Mouse (Mus musculus) liver, adult 2 months (tissue): ENCODE measurements around the gene Egln2. TPM values are rescaled to one million over a fixed set of nuclear protein-coding genes. Genes with fewer than 3 reads are reported as not detected.

Experiments used
- DNase-seq: peaks from one replicate; pipeline ENCODE4 v3.0.0-alpha.2; 2011; ENCODE audit warnings: low read depth, low spot score; ENCODE audit errors: extremely low read depth
- H3K27ac ChIP-seq: fragments of 200-500 bp; replicated peaks from 2 replicates; pipeline ENCODE4 v1.5.1; 2012; ENCODE audit warnings: low read depth, mild to moderate bottlenecking, control low read depth, inconsistent platforms, low read length; ENCODE audit not compliant: insufficient read depth
- H3K27me3 ChIP-seq: fragments of 200-500 bp; 2 replicates; pipeline ENCODE4 v1.6.1; 2012; ENCODE audit warnings: mild to moderate bottlenecking, moderate library complexity, low read length, inconsistent platforms; ENCODE audit not compliant: control insufficient read depth, insufficient read depth
- H3K36me3 ChIP-seq: fragments of 200-500 bp; 2 replicates; pipeline ENCODE4 v1.6.1; 2012; ENCODE audit warnings: low read length, inconsistent platforms; ENCODE audit not compliant: control insufficient read depth, insufficient read depth
- H3K4me1 ChIP-seq: fragments of 200-500 bp; 2 replicates; pipeline ENCODE4 v1.6.1; 2011; ENCODE audit warnings: low read length; ENCODE audit not compliant: control insufficient read depth, insufficient read depth
- H3K4me3 ChIP-seq: fragments of 200-500 bp; 2 replicates; pipeline ENCODE4 v1.5.1; 2011; ENCODE audit warnings: low read depth, mild to moderate bottlenecking, control low read depth, low read length, moderate library complexity; ENCODE audit not compliant: insufficient read depth
- H3K79me2 ChIP-seq: fragments of 200-500 bp; 2 replicates; pipeline ENCODE4 v1.6.1; 2012; ENCODE audit warnings: inconsistent platforms, mild to moderate bottlenecking, low read length, moderate library complexity; ENCODE audit not compliant: control insufficient read depth, insufficient read depth
- H3K9ac ChIP-seq: fragments of 200-500 bp; 2 replicates; pipeline ENCODE4 v1.6.1; 2012; ENCODE audit warnings: low read depth, mild to moderate bottlenecking, control low read depth, inconsistent platforms, low read length
- CTCF ChIP-seq: fragments of 200-500 bp; IDR thresholded peaks from 2 replicates; pipeline ENCODE4 v1.5.1; 2011; ENCODE audit warnings: low read depth, low read length, control low read depth
- POLR2A ChIP-seq: fragments of 200-500 bp; IDR thresholded peaks from 2 replicates; pipeline ENCODE4 v1.6.1; 2011; ENCODE audit warnings: low read length, control low read depth; ENCODE audit not compliant: insufficient read depth; ENCODE audit errors: extremely low read depth
- WGBS: fragments of 180-500 bp; shearing (Covaris S2); methylation state at CpG from one replicate; pipeline ENCODE4 v1.1.7; 2018; 5-methylcytosine and 5-hydroxymethylcytosine counted together
- polyA plus RNA-seq: library from polyadenylated mRNA; depleted of rRNA; stranded (reverse); fragments of >200 nt; gene quantifications from 2 replicates; pipeline ENCODE4 v1.2.3, GENCODE M21; 2012; rRNA removed
- total RNA-seq: library from RNA; depleted of rRNA; stranded (reverse); fragments of >200 nt; gene quantifications from 2 replicates; pipeline ENCODE4 v1.2.3, GENCODE M21; 2014; rRNA removed

Egln2 gene
- total and polyA plus RNA-seq, 2 experiments, result 35.4 to 99.3 TPM

DNA sequence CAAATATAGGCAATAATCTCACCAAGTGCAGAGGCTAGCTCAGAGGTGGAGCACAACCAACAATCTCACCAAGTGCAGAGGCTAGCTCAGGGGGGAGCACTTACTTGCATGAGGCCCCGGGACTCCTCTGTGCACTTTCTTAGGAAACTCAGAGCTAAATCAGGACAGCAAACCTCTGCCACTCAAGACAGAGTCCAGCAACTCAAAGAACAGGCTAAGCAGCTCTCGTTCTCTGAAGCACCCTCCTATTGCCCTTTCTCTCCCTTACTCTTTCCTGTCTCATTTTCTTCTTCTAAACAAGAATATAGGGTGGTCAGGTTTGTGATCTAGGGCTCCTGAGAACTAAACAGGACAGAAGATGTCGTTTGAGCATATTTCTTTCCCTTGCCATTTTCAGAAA, 54.6 kb downstream of the Egln2 start:
- WGBS, result 80% methylated on average over 3 of the region's 3 CpGs
- H3K27me3 ChIP-seq, result no peaks in the 10 kb centered on the region
- no peaks in the 10 kb centered on the region for H3K79me2 ChIP-seq
- no peak overlapping the region for H3K4me3 ChIP-seq
- H3K27ac ChIP-seq, result no peak overlapping the region
- TF ChIP-seq POLR2A, result no peak
- H3K36me3 ChIP-seq, result no peaks in the 10 kb centered on the region
- H3K9ac ChIP-seq, result no peak overlapping the region
- no peak for DNase-seq
- H3K4me1 ChIP-seq, result peaks cover 4% of the 10 kb centered on the region; the same call in 1 of the 2 replicates

DNA sequence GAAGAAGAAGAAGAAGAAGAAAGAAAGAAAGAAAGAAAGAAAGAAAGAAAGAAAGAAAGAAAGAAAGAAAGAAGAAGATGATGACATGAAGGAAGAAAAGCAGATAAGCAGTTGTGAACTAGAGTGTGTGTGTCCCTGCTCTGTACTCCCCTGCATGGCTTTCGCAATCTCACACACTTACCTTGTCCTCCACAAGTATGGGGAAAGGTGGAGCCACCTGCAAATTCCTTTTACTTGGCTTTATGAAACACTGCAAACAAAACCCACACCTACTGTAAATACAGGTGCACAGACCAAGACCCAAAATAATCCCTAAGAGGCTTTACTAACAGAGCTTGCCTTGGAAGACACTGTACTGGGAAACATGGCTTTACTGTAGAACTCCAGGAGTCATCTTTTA, 55.6 kb downstream of the Egln2 start:
- TF ChIP-seq CTCF, result no peak
- no peak for TF ChIP-seq POLR2A
- H3K27me3 ChIP-seq, result no peaks in the 10 kb centered on the region
- H3K9ac ChIP-seq, result no peak overlapping the region
- no peak for DNase-seq
- no peaks in the 10 kb centered on the region for H3K79me2 ChIP-seq
- peaks cover 2% of the 10 kb centered on the region; the same call in 1 of the 2 replicates for H3K4me1 ChIP-seq
- no peaks in the 10 kb centered on the region for H3K36me3 ChIP-seq
- H3K4me3 ChIP-seq, result no peak overlapping the region
- H3K27ac ChIP-seq, result no peak overlapping the region
- WGBS, result 89% methylated on average over 1 of the region's 1 CpGs

DNA sequence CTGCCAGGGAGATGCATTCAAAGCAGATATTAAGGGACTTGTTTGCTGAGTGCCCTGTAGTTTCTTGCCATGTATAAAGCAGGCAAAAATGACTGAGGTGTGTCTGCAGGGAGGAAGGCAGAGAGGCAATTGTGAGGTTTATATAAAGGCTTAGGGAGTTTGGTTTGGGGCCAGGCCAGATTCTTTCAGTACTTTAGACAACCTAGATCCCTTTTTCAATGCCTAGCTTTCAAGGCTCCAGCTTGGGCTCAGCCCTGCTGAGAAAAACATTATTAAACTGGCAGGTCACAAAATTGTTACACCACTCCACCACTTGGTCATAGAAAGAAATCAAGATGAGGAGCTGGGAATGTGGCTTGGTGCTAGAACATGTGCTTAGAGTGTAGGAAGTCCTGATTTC, 56.3 kb downstream of the Egln2 start:
- Histone ChIP-seq H3K36me3 (no peaks in the 10 kb centered on the region), H3K27ac (no peak overlapping the region), H3K4me1 (no peaks in the 10 kb centered on the region), H3K9ac (no peak overlapping the region), H3K4me3 (no peak overlapping the region), H3K79me2 (no peaks in the 10 kb centered on the region), H3K27me3 (no peaks in the 10 kb centered on the region)
- no peak for DNase-seq
- TF ChIP-seq CTCF (no peak), POLR2A (no peak)

Other genes with a start within 250 kb of the Egln2 start
- gene Cyp2a22, start 227.4 kb downstream of the Egln2 start, total RNA-seq, result 36.9 and 78.1 TPM in 2 replicates
- 27.6 and 96.1 TPM in 2 replicates for gene Cyp2a22, start 227.4 kb downstream of the Egln2 start, polyA plus RNA-seq
- 815 and 1,006 TPM in 2 replicates for gene Cyp2a12, start 137.7 kb downstream of the Egln2 start, total RNA-seq
- 590 and 699 TPM in 2 replicates for gene Cyp2a12, start 137.7 kb downstream of the Egln2 start, polyA plus RNA-seq
- 643 and 658 TPM in 2 replicates for gene Cyp2f2, start 46.9 kb downstream of the Egln2 start, total RNA-seq
- gene Cyp2f2, start 46.9 kb downstream of the Egln2 start, polyA plus RNA-seq, result 1,932 and 2,426 TPM in 2 replicates
- not detected in 2 replicates for gene Cyp2t4, start 13.1 kb downstream of the Egln2 start, total RNA-seq
- not detected in 2 replicates for gene Cyp2t4, start 13.1 kb downstream of the Egln2 start, polyA plus RNA-seq
- 8.7 and 10.1 TPM in 2 replicates for gene Rab4b, start 12.1 kb upstream of the Egln2 start, total RNA-seq
- 27.5 and 28.3 TPM in 2 replicates for gene Rab4b, start 12.1 kb upstream of the Egln2 start, polyA plus RNA-seq
- gene Gm21983, start 14.3 kb upstream of the Egln2 start, total RNA-seq, result 0.09 and 0.20 TPM in 2 replicates
- 0.39 TPM in 1 of 2 replicates, not detected in the other for gene Gm21983, start 14.3 kb upstream of the Egln2 start, polyA plus RNA-seq
- not detected in 2 replicates for gene Mia, start 14.4 kb upstream of the Egln2 start, total RNA-seq
- 0.67 and 1.1 TPM in 2 replicates for gene Mia, start 14.4 kb upstream of the Egln2 start, polyA plus RNA-seq
- gene BC024978, start 29.0 kb upstream of the Egln2 start, total RNA-seq, result 3.9 and 4.2 TPM in 2 replicates
- 10.2 and 13.8 TPM in 2 replicates for gene BC024978, start 29.0 kb upstream of the Egln2 start, polyA plus RNA-seq
- gene Snrpa, start 29.5 kb upstream of the Egln2 start, total RNA-seq, result 10.5 and 17.0 TPM in 2 replicates
- 76.8 and 79.1 TPM in 2 replicates for gene Snrpa, start 29.5 kb upstream of the Egln2 start, polyA plus RNA-seq
- gene Itpkc, start 61.9 kb upstream of the Egln2 start, total RNA-seq, result 3.5 and 6.0 TPM in 2 replicates
- 4.0 and 5.8 TPM in 2 replicates for gene Itpkc, start 61.9 kb upstream of the Egln2 start, polyA plus RNA-seq
- gene Coq8b, start 66.2 kb upstream of the Egln2 start, total RNA-seq, result 11.9 and 16.6 TPM in 2 replicates
- gene Coq8b, start 66.2 kb upstream of the Egln2 start, polyA plus RNA-seq, result 35.2 and 36.2 TPM in 2 replicates
- gene Numbl, start 91.6 kb upstream of the Egln2 start, total RNA-seq, result 0.46 and 0.74 TPM in 2 replicates
- gene Numbl, start 91.6 kb upstream of the Egln2 start, polyA plus RNA-seq, result 0.62 and 1.5 TPM in 2 replicates
- gene Ltbp4, start 170.9 kb upstream of the Egln2 start, total RNA-seq, result 9.4 and 24.2 TPM in 2 replicates
- 29.2 and 32.5 TPM in 2 replicates for gene Ltbp4, start 170.9 kb upstream of the Egln2 start, polyA plus RNA-seq
- 3.6 and 4.4 TPM in 2 replicates for gene Shkbp1, start 189.2 kb upstream of the Egln2 start, total RNA-seq
- 19.8 and 23.9 TPM in 2 replicates for gene Shkbp1, start 189.2 kb upstream of the Egln2 start, polyA plus RNA-seq
- not detected in 2 replicates for gene Gm20479, start 190.6 kb upstream of the Egln2 start, total RNA-seq
- gene Gm20479, start 190.6 kb upstream of the Egln2 start, polyA plus RNA-seq, result not detected in 2 replicates